Mouse (Mus musculus) right cerebral cortex, postnatal 25 days (tissue): Measurements from ENCODE around the gene Il17rd.

Experiments used
- DNase-seq: peaks from one replicate; pipeline ENCODE4 v3.0.0; 2022

Il17rd gene

GRCm38 (mm10) chr14:27038783-27039182 lies at the start of gene Il17rd:
Gene Il17rd, plus strand, starts transcription at chr14:27038941.
- DNase-seq, result peak; percentile 85

- no peak for DNase-seq
Measured at GRCm38 (mm10) chr14:26991622-26992021, 47.1 kb upstream of the Il17rd start.

- DNase-seq, result no peak
Measured at GRCm38 (mm10) chr14:26993427-26993826, 45.3 kb upstream of the Il17rd start.

- no peak for DNase-seq
Measured at GRCm38 (mm10) chr14:26994211-26994741, 44.5 kb upstream of the Il17rd start, which contains the start of gene Hesx1. Gene Hesx1, plus strand, starts transcription at chr14:26994416.

GRCm38 (mm10) chr14:26996257-26996656 lies 42.5 kb upstream of the Il17rd start:
- DNase-seq, result no peak

- no peak for DNase-seq
Measured at GRCm38 (mm10) chr14:27000386-27000785, 38.4 kb upstream of the Il17rd start.

GRCm38 (mm10) chr14:27004906-27005305 lies 33.8 kb upstream of the Il17rd start:
- DNase-seq, result no peak

- DNase-seq, result no peak
Measured at GRCm38 (mm10) chr14:27005937-27006336, 32.8 kb upstream of the Il17rd start.

GRCm38 (mm10) chr14:27011561-27011960 lies 27.2 kb upstream of the Il17rd start:
- no peak for DNase-seq

- DNase-seq, result no peak
Measured at GRCm38 (mm10) chr14:27013658-27014057, 25.1 kb upstream of the Il17rd start.

GRCm38 (mm10) chr14:27017936-27018335 lies 20.8 kb upstream of the Il17rd start:
- DNase-seq, result no peak

GRCm38 (mm10) chr14:27019850-27020249 lies 18.9 kb upstream of the Il17rd start:
- no peak for DNase-seq

- DNase-seq, result no peak
Measured at GRCm38 (mm10) chr14:27022876-27023275, 15.9 kb upstream of the Il17rd start.

GRCm38 (mm10) chr14:27024664-27025063 lies 14.1 kb upstream of the Il17rd start:
- no peak for DNase-seq

- peak; percentile 56 for DNase-seq
Measured at GRCm38 (mm10) chr14:27029771-27030173, 9.0 kb upstream of the Il17rd start.

GRCm38 (mm10) chr14:27031142-27031541 lies 7.6 kb upstream of the Il17rd start:
- no peak for DNase-seq

- no peak for DNase-seq
Measured at GRCm38 (mm10) chr14:27037513-27037912, 1.2 kb upstream of the Il17rd start.

- DNase-seq, result no peak
Measured at GRCm38 (mm10) chr14:27039281-27040248, 824 bp downstream of the Il17rd start.

GRCm38 (mm10) chr14:27040451-27040850 lies 1.7 kb downstream of the Il17rd start:
- no peak for DNase-seq

- DNase-seq, result no peak
Measured at GRCm38 (mm10) chr14:27042280-27042983, 3.7 kb downstream of the Il17rd start.

GRCm38 (mm10) chr14:27043416-27043815 lies 4.7 kb downstream of the Il17rd start:
- DNase-seq, result no peak

- no peak for DNase-seq
Measured at GRCm38 (mm10) chr14:27044221-27044966, 5.7 kb downstream of the Il17rd start.

- no peak for DNase-seq
Measured at GRCm38 (mm10) chr14:27044967-27045361, 6.2 kb downstream of the Il17rd start.
